Mouse (Mus musculus) heart, embryonic 16.5 days (tissue): ENCODE measurements around the gene Barhl1. TPM values are rescaled to one million over a fixed set of nuclear protein-coding genes. Genes with fewer than 3 reads are reported as not detected.

Experiments
- ATAC-seq: fragments of 200-750 bp; cut with Nextera tagmentation; replicated peaks from 2 replicates; pipeline ENCODE4 v1.8.0; 2017; ENCODE audit warnings: moderate number of reproducible peaks; ENCODE audit not compliant: insufficient read depth, low FRiP score; ENCODE audit errors: extremely low read depth
- H3K27ac ChIP-seq: fragments of 300-500 bp; sonication (generic); 2 replicates; pipeline ENCODE4 v1.5.1; 2014; ENCODE audit warnings: mild to moderate bottlenecking, low read length, control low read depth, moderate library complexity
- H3K27me3 ChIP-seq: fragments of 300-500 bp; sonication (generic); 2 replicates; pipeline ENCODE4 v1.6.1; 2014; ENCODE audit warnings: low read length, mixed read lengths; ENCODE audit not compliant: control insufficient read depth, insufficient read depth
- H3K36me3 ChIP-seq: fragments of 300-500 bp; sonication (generic); 2 replicates; pipeline ENCODE4 v1.6.1; 2014; ENCODE audit not compliant: control insufficient read depth, insufficient read depth
- H3K4me1 ChIP-seq: fragments of 300-500 bp; sonication (generic); 2 replicates; pipeline ENCODE4 v1.6.1; 2014; ENCODE audit warnings: low read length, mixed read lengths; ENCODE audit not compliant: control insufficient read depth, insufficient read depth
- H3K4me2 ChIP-seq: fragments of 300-500 bp; sonication (generic); 2 replicates; pipeline ENCODE4 v1.6.1; 2014; ENCODE audit warnings: low read depth, mild to moderate bottlenecking, control low read depth, low read length
- H3K4me3 ChIP-seq: fragments of 300-500 bp; sonication (generic); 2 replicates; pipeline ENCODE4 v1.5.1; 2014; ENCODE audit warnings: mild to moderate bottlenecking, control low read depth, low read length
- H3K9ac ChIP-seq: fragments of 300-500 bp; sonication (generic); 2 replicates; pipeline ENCODE4 v1.6.1; 2014; ENCODE audit warnings: low read length, control low read depth
- H3K9me3 ChIP-seq: fragments of 300-500 bp; sonication (generic); replicated peaks from 2 replicates; pipeline ENCODE4 v1.6.1; 2016; ENCODE audit warnings: low read length; ENCODE audit not compliant: control insufficient read depth
- WGBS: fragments of 180-500 bp; shearing (Covaris S2); extraction: QIAGEN DNeasy Blood & Tissue Kit; methylation state at CpG from one replicate; pipeline ENCODE4 v1.1.7; 2014; 5-methylcytosine and 5-hydroxymethylcytosine counted together
- polyA plus RNA-seq: library from polyadenylated mRNA; unstranded; fragments of >200 nt; fragmentation: Nextera tagmentation; extraction: Ambion mirVana; gene quantifications from 2 replicates; pipeline ENCODE4 v1.2.1, GENCODE M21; 2015

The Barhl1 gene
- polyA plus RNA-seq, 1 experiment from 2014 or later: not detected

GRCm38 (mm10) chr2:28943666-28944516, 27.4 kb upstream of the Barhl1 start:
- no peak overlapping the region for H3K27ac ChIP-seq
- no peaks in the 10 kb centered on the region for H3K36me3 ChIP-seq
- H3K4me1 ChIP-seq: no peaks in the 10 kb centered on the region
- H3K4me2 ChIP-seq: no peak overlapping the region
- no peak overlapping the region for H3K4me3 ChIP-seq
- H3K9ac ChIP-seq: no peak overlapping the region
- 0 out of 2 replicates have a peak, but pooled peaks cover 5% of the 10 kb centered on the region for H3K27me3 ChIP-seq
- 57% methylated on average over 30 of the region's 30 CpGs for WGBS
- ATAC-seq: no peak
- no peaks in the 10 kb centered on the region for H3K9me3 ChIP-seq

- Histone ChIP-seq H3K9me3 (no peaks in the 10 kb centered on the region), H3K9ac (no peak overlapping the region), H3K4me2 (no peak overlapping the region), H3K4me1 (no peaks in the 10 kb centered on the region), H3K4me3 (no peak overlapping the region), H3K36me3 (no peaks in the 10 kb centered on the region), H3K27me3 (no peaks in the 10 kb centered on the region; the same call in 1 of the 2 replicates), H3K27ac (no peak overlapping the region)
- 45% methylated on average over 7 of the region's 7 CpGs for WGBS
- ATAC-seq: no peak
These were observed 22.5 kb upstream of the Barhl1 start for GRCm38 (mm10) chr2:28938997-28939396.

DNA sequence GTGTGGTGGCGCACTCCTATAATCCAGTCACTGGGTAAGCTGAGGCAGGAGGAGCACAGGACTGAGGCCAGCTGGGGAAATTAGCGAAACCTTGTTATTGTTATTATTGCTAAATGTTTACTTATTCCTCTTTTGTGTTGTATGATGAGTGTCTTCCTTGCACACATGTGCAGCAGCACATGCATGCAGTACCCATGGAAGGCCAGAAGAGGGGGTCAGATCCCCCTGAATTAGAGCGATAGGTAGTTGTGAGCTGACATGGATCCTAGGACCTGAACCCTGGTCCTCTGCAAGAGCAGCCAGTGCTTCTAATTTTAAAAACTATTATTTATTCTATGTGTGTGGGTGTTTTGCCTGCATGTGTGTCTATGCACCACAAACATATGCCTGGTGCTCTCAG, 14.1 kb upstream of the Barhl1 start:
- Histone ChIP-seq H3K4me3 (no peak overlapping the region), H3K9me3 (no peaks in the 10 kb centered on the region), H3K27me3 (peaks cover 4% of the 10 kb centered on the region), H3K4me2 (no peak overlapping the region), H3K27ac (no peak overlapping the region), H3K4me1 (no peaks in the 10 kb centered on the region), H3K36me3 (no peaks in the 10 kb centered on the region), H3K9ac (no peak overlapping the region)
- WGBS: 87% methylated on average over 3 of the region's 3 CpGs
- ATAC-seq: no peak

DNA sequence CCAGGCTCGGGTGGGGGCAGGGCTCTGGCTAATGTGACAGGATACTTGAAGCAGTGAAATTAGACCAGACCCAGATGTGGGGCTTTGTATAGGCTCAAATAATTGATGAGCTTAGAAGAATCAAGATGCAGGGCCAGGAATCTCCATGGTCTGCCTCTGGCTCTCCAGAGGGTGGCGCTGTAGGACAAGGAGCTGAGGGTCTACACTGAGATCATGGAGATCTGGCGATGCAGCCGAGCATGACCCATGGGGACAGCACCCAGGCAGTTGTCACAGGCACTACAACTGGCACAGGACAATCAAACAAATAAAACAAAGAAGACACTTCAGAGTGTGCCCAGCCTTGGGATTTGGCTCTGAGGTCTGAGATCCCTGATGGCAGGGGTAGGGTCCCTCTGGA, 7.4 kb upstream of the Barhl1 start:
- H3K4me1 ChIP-seq: no peaks in the 10 kb centered on the region
- WGBS: 1% methylated on average over 4 of the region's 4 CpGs
- no peak overlapping the region for H3K27ac ChIP-seq
- H3K4me2 ChIP-seq: no peak overlapping the region
- peaks cover 46% of the 10 kb centered on the region for H3K27me3 ChIP-seq
- no peak for ATAC-seq
- no peaks in the 10 kb centered on the region for H3K9me3 ChIP-seq
- H3K9ac ChIP-seq: no peak overlapping the region
- no peak overlapping the region for H3K4me3 ChIP-seq
- no peaks in the 10 kb centered on the region for H3K36me3 ChIP-seq

GRCm38 (mm10) chr2:28919001-28919400, 2.5 kb upstream of the Barhl1 start:
- no peak for ATAC-seq
- no peak overlapping the region for H3K9ac ChIP-seq
- H3K4me1 ChIP-seq: no peaks in the 10 kb centered on the region
- 3% methylated on average over 4 of the region's 4 CpGs for WGBS
- H3K4me2 ChIP-seq: no peak overlapping the region
- H3K27me3 ChIP-seq: peaks cover 91% of the 10 kb centered on the region
- no peaks in the 10 kb centered on the region for H3K36me3 ChIP-seq
- no peak overlapping the region for H3K27ac ChIP-seq
- H3K4me3 ChIP-seq: no peak overlapping the region
- no peaks in the 10 kb centered on the region for H3K9me3 ChIP-seq

- no peak overlapping the region for H3K9ac ChIP-seq
- no peak overlapping the region for H3K27ac ChIP-seq
- H3K36me3 ChIP-seq: no peaks in the 10 kb centered on the region
- peak overlapping the region; percentile 30 for H3K4me3 ChIP-seq
- no peaks in the 10 kb centered on the region for H3K4me1 ChIP-seq
- H3K9me3 ChIP-seq: no peaks in the 10 kb centered on the region
- H3K4me2 ChIP-seq: peak overlapping the region; percentile 43; the same call in 1 of the 2 replicates
- ATAC-seq: no peak
- peaks cover 91% of the 10 kb centered on the region for H3K27me3 ChIP-seq
- 2% methylated on average over 73 of the region's 73 CpGs for WGBS
These were observed 1.3 kb upstream of the Barhl1 start for GRCm38 (mm10) chr2:28917518-28918361.

DNA sequence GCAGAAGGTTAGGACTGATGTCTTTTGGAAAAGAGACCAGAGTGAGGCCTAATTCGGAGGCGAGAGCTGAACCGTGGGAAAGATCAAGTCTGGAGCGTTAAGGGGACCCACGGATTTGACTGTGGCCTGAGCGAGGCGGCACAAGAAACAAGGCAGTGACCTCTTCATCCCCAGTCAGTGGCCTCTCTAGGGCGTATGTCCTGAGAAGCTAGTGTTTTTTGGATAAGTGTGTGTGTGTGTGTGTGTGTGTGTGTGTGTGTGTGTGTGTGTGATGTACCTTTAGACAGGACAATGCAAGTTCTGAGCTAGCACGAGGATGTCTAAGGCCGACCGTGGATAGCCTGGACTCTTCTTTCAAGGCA, 669 bp upstream of the Barhl1 start:
- 5% methylated on average over 11 of the region's 11 CpGs for WGBS
- no peaks in the 10 kb centered on the region for H3K4me1 ChIP-seq

GRCm38 (mm10) chr2:28915768-28916512, 528 bp downstream of the Barhl1 start:
- H3K4me1 ChIP-seq: no peaks in the 10 kb centered on the region; the same call in 1 of the 2 replicates
- H3K9ac ChIP-seq: no peak overlapping the region
- peak overlapping the region; percentile 32; the same call in 1 of the 2 replicates for H3K4me2 ChIP-seq
- no peaks in the 10 kb centered on the region for H3K36me3 ChIP-seq
- 1% methylated on average over 49 of the region's 50 CpGs for WGBS
- no peaks in the 10 kb centered on the region for H3K9me3 ChIP-seq
- peaks cover 91% of the 10 kb centered on the region for H3K27me3 ChIP-seq
- peak overlapping the region; percentile 3; the same call in 1 of the 2 replicates for H3K4me3 ChIP-seq
- ATAC-seq: peak; percentile 67
- H3K27ac ChIP-seq: no peak overlapping the region

More for the DNA sequence above, 669 bp upstream of the Barhl1 start:
- Histone ChIP-seq H3K27me3 (peaks cover 90% of the 10 kb centered on the region), H3K36me3 (no peaks in the 10 kb centered on the region), H3K4me3 (no peak overlapping the region; the same call in 1 of the 2 replicates), H3K9ac (no peak overlapping the region), H3K4me2 (no peak overlapping the region), H3K27ac (no peak overlapping the region), H3K9me3 (no peaks in the 10 kb centered on the region)
- no peak for ATAC-seq
